In the genomic region with DNA sequence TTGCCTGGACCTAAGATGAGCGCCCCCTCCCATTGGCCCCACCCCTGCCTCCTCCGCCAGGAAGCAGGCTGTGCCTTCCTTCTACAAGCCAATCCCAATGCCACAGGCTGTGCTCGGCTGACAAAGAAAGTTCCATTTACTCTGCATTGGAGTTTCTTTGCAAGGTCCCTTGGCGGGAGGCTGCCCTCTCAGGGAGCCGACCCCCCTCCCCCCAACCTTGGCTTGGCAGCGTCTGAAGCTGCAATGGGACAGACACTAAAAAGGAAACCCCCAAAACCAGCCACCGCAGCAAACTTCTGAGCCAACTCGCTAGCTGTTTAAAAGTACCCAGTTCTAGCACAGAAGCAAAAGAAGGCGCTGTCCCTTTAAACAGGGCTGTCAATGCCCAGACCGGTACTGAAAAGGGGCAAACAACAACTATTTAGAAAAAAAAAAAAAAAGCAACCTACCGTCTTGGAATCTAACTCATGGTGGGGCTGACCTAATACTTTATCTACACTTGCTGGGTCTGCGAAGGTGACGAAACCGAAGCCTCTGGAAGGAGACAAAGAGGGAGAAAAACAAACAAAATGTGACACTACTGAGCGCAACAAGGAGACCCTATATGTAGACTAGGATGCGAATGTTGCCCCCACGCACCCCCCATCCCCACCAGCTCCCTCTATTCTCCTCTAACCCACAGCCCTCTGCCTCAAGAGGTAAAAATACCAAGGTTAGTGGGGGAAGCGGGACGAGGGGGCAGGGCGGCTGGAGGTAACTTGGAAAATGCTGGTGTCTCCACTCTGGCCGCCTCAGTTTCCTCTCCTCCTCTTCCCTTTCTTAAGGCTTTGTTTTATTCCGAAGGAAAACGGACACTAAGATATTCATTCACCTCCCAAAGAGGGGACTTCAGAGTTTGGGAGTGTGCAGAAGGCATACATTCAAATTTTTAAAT, we compare ENCODE assay signal across 8 mouse cellular contexts. TPM values are rescaled to one million over a fixed set of nuclear protein-coding genes. Genes with fewer than 3 reads are reported as not detected.
A peak's percentile ranks its signal among the peaks of the same experiment; 100 is the strongest.
DNase-seq lines count a peak whose midpoint lies in the region; ATAC-seq and TF ChIP-seq lines count a peak whose summit lies in the region.

No protein-coding gene starts in this region.

- peak overlapping the region; percentile 100 for H3K9ac ChIP-seq in heart, embryonic 14.5 days (ENCODE audit: low read length)

- peak overlapping the region; percentile 92 for H3K4me3 ChIP-seq in left cerebral cortex, adult 2 months
- H3K4me3 ChIP-seq in heart, embryonic 14.5 days (ENCODE audit: control insufficient read depth in 1 of 2, insufficient read depth in 1 of 2, low read depth in 1 of 2, low read length in 2 of 2), result peak overlapping the region; percentile 97 to 99

- no peak for ATAC-seq in heart, embryonic 14.5 days (ENCODE audit: insufficient number of reproducible peaks, insufficient read depth, low FRiP score, low read depth)

- H3K9me3 ChIP-seq in heart, embryonic 14.5 days (ENCODE audit: control insufficient read depth, low read length), result no peaks in the 10 kb centered on the region

- peaks cover 18 to 49% of the 10 kb centered on the region in 2 experiments for H3K4me1 ChIP-seq in heart, embryonic 14.5 days (ENCODE audit: control insufficient read depth in 2 of 2, insufficient read depth in 2 of 2, low read length in 2 of 2)

- H3K36me3 ChIP-seq in heart, embryonic 14.5 days (ENCODE audit: control insufficient read depth, insufficient read depth, low read length), result peaks cover 32% of the 10 kb centered on the region

- peak overlapping the region; percentile 97 for H3K27ac ChIP-seq in left cerebral cortex, adult 2 months
- H3K27ac ChIP-seq in heart, embryonic 14.5 days (replicated peaks in 1 of 2; ENCODE audit: control insufficient read depth in 1 of 2, insufficient read depth in 1 of 2, low read depth in 2 of 2, low read length in 2 of 2), result peak overlapping the region; percentile 66 to 94

- intact Hi-C loops in left cerebral cortex, adult 2 months (cut with DNase I), result loop anchor here (2.0 kb wide), 1 partner anchor 164 kb away; no protein-coding TSS in a partner anchor

- H3K27me3 ChIP-seq in heart, embryonic 14.5 days (ENCODE audit: control insufficient read depth, insufficient read depth, low read length), result no peaks in the 10 kb centered on the region

- no peak for TF ChIP-seq CTCF in left cerebral cortex, adult 2 months (IDR thresholded peaks at IDR 0.05)

- peak overlapping the region; percentile 89 for H3K4me2 ChIP-seq in heart, embryonic 14.5 days (ENCODE audit: low read length)

- 2% methylated on average over 23 of the region's 23 CpGs for WGBS in heart, embryonic 14.5 days

- peak; percentile 28 to 49 for DNase-seq in left cerebral cortex, adult 2 months (ENCODE audit: extremely low spot score in 1 of 2, low spot score in 2 of 2)
- no peak for DNase-seq in left cerebral cortex, adult 11 months (ENCODE audit: low spot score)
- DNase-seq in c-Kit-positive CD71-positive TER-119-positive erythroid progenitor cells, embryonic 14.5 days (ENCODE audit: low spot score), result peak; percentile 16
- peak; percentile 46 to 56 for DNase-seq in layer of hippocampus, adult 8-10 months (ENCODE audit: low spot score in 2 of 2)
- DNase-seq in lung, postnatal 25 days (ENCODE audit: low spot score), result peak; percentile 19
- DNase-seq in right cerebral cortex, postnatal 25 days, result peak; percentile 15
- DNase-seq in yolk sac, embryonic 10.5 days (ENCODE audit: low spot score), result no peak

RNA-seq across cellular contexts. Expression of gene Msi2, which starts 2.0 kb away (rescaled TPM):
- total RNA-seq in left cerebral cortex, adult 2 months (2021), result 100 to 1,000 TPM; 126 to 140 TPM
- 18.1 and 20.9 TPM in 2 replicates for polyA plus RNA-seq in heart, embryonic 14.5 days (2014; fragmentation: Nextera tagmentation; extraction: Ambion mirVana)
- 100 to 1,000 TPM; 102 to 121 (median 109) TPM for total RNA-seq in layer of hippocampus, adult 8-10 months (2022)

Comparison
In these comparisons a context has a peak if more than half of its experiments do, and no peak if none do; other contexts are left out.
1. DNase-seq: peak in left cerebral cortex, adult 2 months (2 of 2), c-Kit-positive CD71-positive TER-119-positive erythroid progenitor cells, embryonic 14.5 days (single experiment), layer of hippocampus, adult 8-10 months (2 of 2), lung, postnatal 25 days (single experiment) and right cerebral cortex, postnatal 25 days (single experiment); none in left cerebral cortex, adult 11 months (single experiment) and yolk sac, embryonic 10.5 days (single experiment).